In the genomic region with DNA sequence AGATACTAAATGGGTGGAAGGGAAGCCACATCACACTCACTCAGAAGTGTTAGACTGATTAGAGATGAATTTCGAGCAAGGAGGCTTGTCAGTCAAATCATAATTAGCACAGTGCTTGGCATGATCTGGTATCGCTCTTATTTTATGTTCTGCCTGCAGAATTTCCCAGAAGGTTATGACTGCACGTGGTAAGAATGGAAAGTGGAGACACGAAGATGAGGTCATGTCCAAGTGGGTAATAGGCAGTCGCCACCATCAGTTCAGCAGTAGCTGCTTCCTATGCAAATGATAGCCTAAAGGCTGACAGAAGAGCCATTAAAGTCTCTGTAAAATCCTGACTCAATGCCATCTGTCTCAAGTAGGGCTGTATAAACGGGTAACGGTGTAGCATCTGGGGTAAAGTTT, we compare ENCODE assay signal across 17 mouse cellular contexts.
A peak's percentile ranks its signal among the peaks of the same experiment; 100 is the strongest.
DNase-seq lines count a peak whose midpoint lies in the region; ATAC-seq lines count a peak whose summit lies in the region.
"Had no signal": no experiment of that assay in that cellular context is flagged by ENCODE, and none has a peak within 500 bp of the region (broad histone marks: within the 10 kb centered on the region; RNA-seq: fewer than 3 reads in every experiment).

No protein-coding gene starts in this region.

- H3K4me1 ChIP-seq in hindbrain, embryonic 14.5 days (replicated peaks; ENCODE audit: control insufficient read depth, insufficient read depth, low read length): no peaks in the 10 kb centered on the region
- no peaks in the 10 kb centered on the region for H3K4me1 ChIP-seq in midbrain, embryonic 16.5 days (ENCODE audit: control insufficient read depth, insufficient read depth, low read length)
- H3K4me1 ChIP-seq: intestine, embryonic 15.5 days; liver, embryonic 13.5 days had no signal

- no peaks in the 10 kb centered on the region for H3K27me3 ChIP-seq in hindbrain, embryonic 14.5 days (ENCODE audit: control insufficient read depth, insufficient read depth, low read length)
- no peaks in the 10 kb centered on the region for H3K27me3 ChIP-seq in midbrain, embryonic 16.5 days (ENCODE audit: control insufficient read depth, insufficient read depth, low read depth, low read length)
- H3K27me3 ChIP-seq: intestine, embryonic 15.5 days; liver, embryonic 13.5 days had no signal

- 46% methylated on average over 7 of the region's 7 CpGs for WGBS in hindbrain, embryonic 14.5 days
- 54% methylated on average over 7 of the region's 7 CpGs for WGBS in midbrain, embryonic 16.5 days

- DNase-seq in layer of hippocampus, adult 9-11 months: peak; percentile 8
- no peak for DNase-seq in layer of hippocampus, postnatal 25 days (ENCODE audit: extremely low spot score in 1 of 2, low spot score in 1 of 2)
- DNase-seq in brain, embryonic 18.5 days (ENCODE audit: low read depth, low spot score): peak; percentile 26
- DNase-seq in hindbrain, embryonic 14.5 days (ENCODE audit: low spot score): peak; percentile 42
- DNase-seq in gastrocnemius, adult 8-10 months (ENCODE audit: low spot score in 2 of 2): no peak
- DNase-seq in adrenal gland, adult (ENCODE audit: inconsistent age in 2 of 2, low spot score in 1 of 2): no peak
- DNase-seq in ovary, postnatal 36 days (ENCODE audit: low spot score): no peak
- DNase-seq: adrenal gland, adult 2 months; cerebellum, adult 9-10 months; heart, adult 2 months; heart, postnatal 10 days; kidney, postnatal 10 days; liver, embryonic 13.5 days had no signal

- 0 out of 2 replicates have a peak overlapping the region, but pooled peaks have one; percentile 51 for H3K27ac ChIP-seq in hindbrain, embryonic 14.5 days
- H3K27ac ChIP-seq in midbrain, embryonic 16.5 days (ENCODE audit: low read length): no peak overlapping the region
- H3K27ac ChIP-seq: embryonic facial prominence, embryonic 10.5 days; heart, adult 2 months; intestine, embryonic 15.5 days; liver, embryonic 13.5 days had no signal

- no peak overlapping the region for H3K9ac ChIP-seq in hindbrain, embryonic 14.5 days
- no peak overlapping the region for H3K9ac ChIP-seq in midbrain, embryonic 16.5 days (ENCODE audit: low read depth, low read length)
- H3K9ac ChIP-seq: intestine, embryonic 15.5 days; liver, embryonic 13.5 days had no signal

- peak; percentile 72 for ATAC-seq in hindbrain, embryonic 14.5 days (ENCODE audit: low FRiP score)
- peak; percentile 80 for ATAC-seq in midbrain, embryonic 16.5 days
- ATAC-seq: intestine, embryonic 15.5 days had no signal

- no peak overlapping the region for H3K4me2 ChIP-seq in hindbrain, embryonic 14.5 days (replicated peaks)
- no peak overlapping the region for H3K4me2 ChIP-seq in midbrain, embryonic 16.5 days (ENCODE audit: low read length)
- H3K4me2 ChIP-seq: intestine, embryonic 15.5 days; liver, embryonic 13.5 days had no signal

- H3K4me3 ChIP-seq in hindbrain, embryonic 14.5 days (replicated peaks; ENCODE audit: low read length): no peak overlapping the region
- no peak overlapping the region for H3K4me3 ChIP-seq in midbrain, embryonic 16.5 days (ENCODE audit: low read depth, low read length)
- H3K4me3 ChIP-seq: embryonic facial prominence, embryonic 10.5 days; erythroblast, embryonic 14.5 days; heart, adult 2 months; intestine, embryonic 15.5 days; liver, embryonic 13.5 days had no signal

- no peaks in the 10 kb centered on the region for H3K36me3 ChIP-seq in hindbrain, embryonic 14.5 days (replicated peaks; ENCODE audit: control insufficient read depth, insufficient read depth)
- H3K36me3 ChIP-seq in midbrain, embryonic 16.5 days (ENCODE audit: control insufficient read depth, insufficient read depth, low read length): no peaks in the 10 kb centered on the region
- H3K36me3 ChIP-seq: embryonic facial prominence, embryonic 10.5 days; intestine, embryonic 15.5 days; liver, embryonic 13.5 days had no signal

- no peaks in the 10 kb centered on the region for H3K9me3 ChIP-seq in hindbrain, embryonic 14.5 days (ENCODE audit: control insufficient read depth, low read length)
- no peaks in the 10 kb centered on the region for H3K9me3 ChIP-seq in midbrain, embryonic 16.5 days (replicated peaks; ENCODE audit: control insufficient read depth, low read length, poor library complexity, severe bottlenecking)
- H3K9me3 ChIP-seq: embryonic facial prominence, embryonic 10.5 days; intestine, embryonic 15.5 days; liver, embryonic 13.5 days had no signal

Comparison
In these comparisons a context has a peak if more than half of its experiments do, and no peak if none do; other contexts are left out.
1. DNase-seq: peak in layer of hippocampus, adult 9-11 months (single experiment), brain, embryonic 18.5 days (single experiment) and hindbrain, embryonic 14.5 days (single experiment); none in layer of hippocampus, postnatal 25 days (0 of 2), gastrocnemius, adult 8-10 months (0 of 2), adrenal gland, adult (0 of 2) and ovary, postnatal 36 days (single experiment).